Mouse (Mus musculus) stomach, embryonic 14.5 days (tissue): Measurements from ENCODE around the gene Zbtb16. TPM values are rescaled to one million over a fixed set of nuclear protein-coding genes. Genes with fewer than 3 reads are reported as not detected.

ENCODE experiments used
- ATAC-seq: fragments of 200-750 bp; cut with Nextera tagmentation; 2 replicates; pipeline ENCODE4 v1.8.0; 2017; ENCODE audit warnings: low read depth, moderate TSS enrichment; ENCODE audit not compliant: insufficient number of reproducible peaks, insufficient read depth, low FRiP score
- H3K27ac ChIP-seq: fragments of 300-500 bp; sonication (generic); 2 replicates; pipeline ENCODE4 v1.5.1; 2014; ENCODE audit warnings: mild to moderate bottlenecking, low read length, moderate library complexity, mixed read lengths
- H3K27me3 ChIP-seq: fragments of 300-500 bp; sonication (generic); 2 replicates; pipeline ENCODE4 v1.6.1; 2014; ENCODE audit warnings: low read length, control low read depth, mixed read lengths; ENCODE audit not compliant: control insufficient read depth, insufficient read depth
- H3K36me3 ChIP-seq: fragments of 300-500 bp; sonication (generic); 2 replicates; pipeline ENCODE4 v1.6.1; 2014; ENCODE audit warnings: mild to moderate bottlenecking, control low read depth, low read length, moderate library complexity, mixed read lengths; ENCODE audit not compliant: control insufficient read depth, insufficient read depth
- H3K4me1 ChIP-seq: fragments of 300-500 bp; sonication (generic); 2 replicates; pipeline ENCODE4 v1.6.1; 2014; ENCODE audit warnings: low read length, control low read depth, mixed read lengths; ENCODE audit not compliant: control insufficient read depth, insufficient read depth
- H3K4me2 ChIP-seq: fragments of 300-500 bp; sonication (generic); replicated peaks from 2 replicates; pipeline ENCODE4 v1.6.1; 2014; ENCODE audit warnings: low read depth, low read length, control low read depth
- H3K4me3 ChIP-seq: fragments of 300-500 bp; sonication (generic); 2 replicates; pipeline ENCODE4 v1.5.1; 2014; ENCODE audit warnings: low read depth, low read length, control low read depth
- H3K9ac ChIP-seq: fragments of 300-500 bp; sonication (generic); replicated peaks from 2 replicates; pipeline ENCODE4 v1.6.1; 2014; ENCODE audit warnings: low read depth, mild to moderate bottlenecking, control low read depth, low read length, moderate library complexity, mixed read lengths
- H3K9me3 ChIP-seq: fragments of 300-500 bp; sonication (generic); 2 replicates; pipeline ENCODE4 v1.6.1; 2016; ENCODE audit warnings: low read depth, low read length, control low read depth; ENCODE audit not compliant: control insufficient read depth
- WGBS: fragments of 180-500 bp; shearing (Covaris S2); extraction: QIAGEN DNeasy Blood & Tissue Kit; methylation state at CpG from one replicate; pipeline ENCODE4 v1.1.7; 2014; 5-methylcytosine and 5-hydroxymethylcytosine counted together
- polyA plus RNA-seq: library from polyadenylated mRNA; unstranded; fragments of >200 nt; fragmentation: Nextera tagmentation; extraction: Ambion mirVana; gene quantifications from 2 replicates; pipeline ENCODE4 v1.2.1, GENCODE M21; 2014

Zbtb16 gene
- polyA plus RNA-seq, 1 experiment from 2014 or later = 6.6 TPM

GRCm38 (mm10) chr9:48666702-48667101 lies 169.3 kb downstream of the Zbtb16 start:
- H3K4me1 ChIP-seq = peaks cover 7% of the 10 kb centered on the region; the same call in 1 of the 2 replicates
- WGBS = 84% methylated on average over 3 of the region's 3 CpGs
- H3K36me3 ChIP-seq = no peaks in the 10 kb centered on the region
- no peak overlapping the region for H3K4me2 ChIP-seq
- ATAC-seq = no peak
- no peaks in the 10 kb centered on the region for H3K9me3 ChIP-seq
- H3K27ac ChIP-seq = no peak overlapping the region
- no peak overlapping the region for H3K4me3 ChIP-seq
- H3K27me3 ChIP-seq = no peaks in the 10 kb centered on the region
- no peak overlapping the region for H3K9ac ChIP-seq

- WGBS = 24% methylated on average over 13 of the region's 13 CpGs
- Histone ChIP-seq H3K4me1 (peaks cover 7% of the 10 kb centered on the region; the same call in 1 of the 2 replicates), H3K9ac (no peak overlapping the region), H3K9me3 (no peaks in the 10 kb centered on the region), H3K36me3 (no peaks in the 10 kb centered on the region), H3K4me2 (no peak overlapping the region), H3K4me3 (no peak overlapping the region), H3K27ac (no peak overlapping the region), H3K27me3 (no peaks in the 10 kb centered on the region)
- ATAC-seq = no peak; the same call in 1 of the 2 replicates
These were observed 173.0 kb downstream of the Zbtb16 start for GRCm38 (mm10) chr9:48663052-48663433.

GRCm38 (mm10) chr9:48662361-48663051 lies 173.5 kb downstream of the Zbtb16 start:
- Histone ChIP-seq H3K36me3 (no peaks in the 10 kb centered on the region), H3K27ac (no peak overlapping the region), H3K9ac (no peak overlapping the region), H3K4me1 (peaks cover 7% of the 10 kb centered on the region; the same call in 1 of the 2 replicates), H3K27me3 (no peaks in the 10 kb centered on the region), H3K4me3 (no peak overlapping the region), H3K9me3 (no peaks in the 10 kb centered on the region), H3K4me2 (no peak overlapping the region)
- ATAC-seq = no peak
- WGBS = 36% methylated on average over 15 of the region's 15 CpGs

- Histone ChIP-seq H3K4me1 (peaks cover 7% of the 10 kb centered on the region; the same call in 1 of the 2 replicates), H3K27ac (no peak overlapping the region), H3K9ac (no peak overlapping the region), H3K4me3 (no peak overlapping the region), H3K4me2 (no peak overlapping the region), H3K9me3 (no peaks in the 10 kb centered on the region), H3K36me3 (no peaks in the 10 kb centered on the region), H3K27me3 (no peaks in the 10 kb centered on the region)
- 61% methylated on average over 9 of the region's 9 CpGs for WGBS
- ATAC-seq = no peak
These were observed 174.6 kb downstream of the Zbtb16 start for GRCm38 (mm10) chr9:48661225-48662023.

- Histone ChIP-seq H3K9me3 (no peaks in the 10 kb centered on the region), H3K4me1 (0 out of 2 replicates have a peak, but pooled peaks cover 4% of the 10 kb centered on the region), H3K36me3 (no peaks in the 10 kb centered on the region), H3K27me3 (no peaks in the 10 kb centered on the region), H3K4me2 (no peak overlapping the region), H3K4me3 (no peak overlapping the region), H3K9ac (no peak overlapping the region), H3K27ac (no peak overlapping the region)
- WGBS = 25% methylated on average over 5 of the region's 5 CpGs
- no peak for ATAC-seq
These were observed 180.4 kb downstream of the Zbtb16 start for GRCm38 (mm10) chr9:48655525-48656169.

- WGBS = 10% methylated on average over 8 of the region's 8 CpGs
- Histone ChIP-seq H3K9ac (no peak overlapping the region), H3K36me3 (no peaks in the 10 kb centered on the region), H3K27me3 (no peaks in the 10 kb centered on the region), H3K4me2 (no peak overlapping the region), H3K4me1 (peaks cover 5% of the 10 kb centered on the region), H3K4me3 (no peak overlapping the region), H3K9me3 (no peaks in the 10 kb centered on the region), H3K27ac (no peak overlapping the region)
- no peak for ATAC-seq
These were observed 181.3 kb downstream of the Zbtb16 start for GRCm38 (mm10) chr9:48654730-48655129.

- peaks cover 14% of the 10 kb centered on the region for H3K4me1 ChIP-seq
- H3K27me3 ChIP-seq = 0 out of 2 replicates have a peak, but pooled peaks cover 2% of the 10 kb centered on the region
- WGBS = 51% methylated on average over 7 of the region's 7 CpGs
- H3K4me3 ChIP-seq = no peak overlapping the region
- no peak for ATAC-seq
- H3K9me3 ChIP-seq = no peaks in the 10 kb centered on the region
- no peaks in the 10 kb centered on the region for H3K36me3 ChIP-seq
- H3K4me2 ChIP-seq = no peak overlapping the region
- no peak overlapping the region for H3K9ac ChIP-seq
- H3K27ac ChIP-seq = no peak overlapping the region
These were observed 182.5 kb downstream of the Zbtb16 start for GRCm38 (mm10) chr9:48653399-48654070.

GRCm38 (mm10) chr9:48652026-48652425 lies 184.0 kb downstream of the Zbtb16 start:
- Histone ChIP-seq H3K9ac (no peak overlapping the region), H3K4me3 (no peak overlapping the region), H3K36me3 (no peaks in the 10 kb centered on the region), H3K27ac (no peak overlapping the region), H3K4me2 (no peak overlapping the region), H3K9me3 (no peaks in the 10 kb centered on the region), H3K4me1 (peaks cover 14% of the 10 kb centered on the region), H3K27me3 (0 out of 2 replicates have a peak, but pooled peaks cover 5% of the 10 kb centered on the region)
- ATAC-seq = no peak
- 46% methylated on average over 4 of the region's 4 CpGs for WGBS
